Mouse (Mus musculus) gastrocnemius, postnatal 10 days (tissue): ENCODE data around the gene Med20. TPM values are rescaled to one million over a fixed set of nuclear protein-coding genes. Genes with fewer than 3 reads are reported as not detected.

ENCODE experiments used
- DNase-seq: peaks from one replicate; pipeline ENCODE4 v3.0.0; 2021; ENCODE audit warnings: mixed read lengths
- long read RNA-seq, 2 experiments: library from polyadenylated mRNA; stranded (forward); transcript quantifications; one replicate each; pipeline ENCODE4 v2.0.0; 2021
- total RNA-seq, 2 experiments: library from RNA; stranded (reverse); gene quantifications; 2 replicates each; pipeline ENCODE4 v1.2.3; 2021

The Med20 gene
- 10 to 100 TPM; 14.7 to 15.5 TPM for total RNA-seq
- long read RNA-seq, experiment 1, full-length matches to known transcripts: 24 of 28 reads
- long read RNA-seq, experiment 1, partial matches to known transcripts: 3 of 28 reads
- long read RNA-seq, experiment 1, other reads (novel, unspliced or antisense): 1 of 28 reads
- long read RNA-seq, experiment 2, full-length matches to known transcripts: 25 of 29 reads
- long read RNA-seq, experiment 2, partial matches to known transcripts: 0 of 29 reads
- long read RNA-seq, experiment 2, other reads (novel, unspliced or antisense): 4 of 29 reads

- DNase-seq: peak; percentile 97
Measured at GRCm38 (mm10) chr17:47610849-47611660, at the start of gene Med20, which contains the start of the genes Bysl and Gm20517. Gene Med20 (plus strand): TSS chr17:47611582. Gene Bysl (minus strand): TSS chr17:47611492. Gene Gm20517 (plus strand): TSS chr17:47611589.

- DNase-seq: no peak
Measured at GRCm38 (mm10) chr17:47562875-47563274, 48.5 kb upstream of the Med20 start.

DNA sequence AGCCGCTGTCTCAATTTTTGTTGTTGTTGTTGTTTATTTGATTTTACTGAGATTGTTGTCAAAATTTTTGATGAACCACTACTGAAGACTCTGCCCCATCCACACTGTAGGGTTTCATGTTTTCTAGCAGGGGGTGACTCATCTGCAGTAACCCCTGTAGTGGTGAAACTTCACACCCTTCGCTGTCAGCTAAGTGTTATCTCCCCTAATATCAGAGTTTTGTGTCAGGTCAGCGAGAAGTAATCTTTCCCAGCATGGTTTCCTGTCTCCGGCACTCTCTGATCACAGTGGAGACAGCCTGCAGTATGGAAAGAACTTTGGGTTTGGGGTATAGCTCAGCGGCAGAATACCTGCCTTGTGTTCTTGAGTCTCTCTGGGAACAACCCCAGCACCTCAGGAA, 46.8 kb upstream of the Med20 start:
- no peak for DNase-seq

DNA sequence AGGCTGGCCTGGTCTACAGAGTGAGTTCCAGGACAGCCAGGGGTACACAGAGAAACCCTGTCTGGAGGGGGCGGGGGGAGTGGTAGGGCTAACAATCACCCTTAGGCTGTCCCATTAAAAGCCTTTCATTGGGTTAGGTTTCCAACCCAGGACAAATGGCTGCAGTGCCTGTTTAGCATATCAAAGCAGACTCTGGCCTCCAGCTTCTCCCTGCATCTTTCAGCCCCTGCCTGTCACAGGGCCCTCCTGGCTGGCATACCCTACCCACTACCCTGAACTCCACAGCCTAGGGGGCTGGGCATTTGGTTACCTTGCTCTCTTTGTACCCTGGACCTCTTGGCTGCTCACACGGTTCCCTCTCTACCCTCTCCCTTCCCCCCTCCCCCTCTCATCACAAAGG, 45.2 kb upstream of the Med20 start:
- DNase-seq: no peak

- no peak for DNase-seq
Measured at GRCm38 (mm10) chr17:47567271-47567670, 44.1 kb upstream of the Med20 start.

- no peak for DNase-seq
Measured at GRCm38 (mm10) chr17:47568389-47568788, 43.0 kb upstream of the Med20 start.

- DNase-seq: no peak
Measured at GRCm38 (mm10) chr17:47568951-47569527, 42.3 kb upstream of the Med20 start.

- no peak for DNase-seq
Measured at GRCm38 (mm10) chr17:47571621-47572020, 39.8 kb upstream of the Med20 start.

GRCm38 (mm10) chr17:47572436-47572835, 38.9 kb upstream of the Med20 start:
- DNase-seq: no peak

DNA sequence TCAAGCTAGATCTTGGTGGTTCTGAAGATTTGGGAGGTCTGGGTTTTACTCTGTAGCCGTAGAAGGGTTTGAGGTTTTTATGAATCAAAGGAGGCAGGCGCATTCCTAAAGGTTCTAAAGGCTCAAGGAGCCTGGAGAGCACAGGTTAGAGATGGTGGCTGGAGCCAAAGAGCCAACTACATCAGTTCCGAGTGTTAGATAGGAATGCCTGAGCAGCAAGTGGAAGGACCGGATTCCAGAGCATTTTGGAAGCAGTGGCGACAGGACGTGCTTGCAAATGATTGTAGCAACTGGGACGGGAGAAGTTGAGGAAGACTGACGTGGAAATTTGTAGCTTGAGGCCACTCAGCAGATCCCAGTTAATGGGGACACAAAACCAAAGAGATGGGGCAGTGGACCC, 37.4 kb upstream of the Med20 start:
- no peak for DNase-seq

- DNase-seq: no peak
Measured at GRCm38 (mm10) chr17:47574830-47575229, 36.6 kb upstream of the Med20 start.

DNA sequence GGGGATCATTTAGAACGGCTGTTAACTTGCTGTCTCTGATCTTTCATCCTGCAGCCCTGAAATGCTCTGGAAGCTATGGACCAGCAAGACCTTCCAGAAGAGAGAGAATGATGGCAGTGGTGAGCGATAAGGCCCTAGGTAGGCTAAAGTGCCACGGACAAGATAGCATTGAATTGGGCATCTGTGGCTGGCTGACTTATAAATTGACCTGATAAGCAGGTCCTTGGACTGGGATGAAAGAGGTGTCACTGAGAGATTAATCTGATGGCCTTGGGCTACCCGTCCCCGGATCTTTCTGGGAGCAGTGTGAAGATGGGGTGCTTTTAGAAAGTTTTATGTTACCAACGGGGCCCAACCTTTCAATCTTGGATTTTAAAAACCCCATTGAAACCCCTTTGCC, 32.7 kb upstream of the Med20 start:
- no peak for DNase-seq

DNA sequence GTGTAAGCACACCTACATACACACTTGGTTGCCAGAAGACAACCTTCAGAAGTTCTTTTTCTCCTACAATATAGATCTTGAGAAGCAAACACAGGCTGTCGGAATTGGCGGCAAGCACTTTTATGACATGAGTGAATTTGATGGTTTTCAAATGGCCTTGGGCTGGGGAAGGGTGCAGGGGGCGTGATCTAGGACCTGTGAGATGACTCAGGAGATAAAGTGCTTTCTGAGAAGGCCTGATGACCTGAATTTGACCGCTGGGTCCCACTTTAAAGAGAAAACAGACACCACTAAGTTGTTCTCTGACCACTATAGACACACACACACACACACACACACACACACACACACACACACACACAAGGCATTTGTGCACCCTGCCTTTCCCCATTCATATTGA, 30.4 kb upstream of the Med20 start:
- DNase-seq: no peak

GRCm38 (mm10) chr17:47588517-47588916, 22.9 kb upstream of the Med20 start:
- no peak for DNase-seq

- no peak for DNase-seq
Measured at GRCm38 (mm10) chr17:47591073-47591472, 20.3 kb upstream of the Med20 start.

DNA sequence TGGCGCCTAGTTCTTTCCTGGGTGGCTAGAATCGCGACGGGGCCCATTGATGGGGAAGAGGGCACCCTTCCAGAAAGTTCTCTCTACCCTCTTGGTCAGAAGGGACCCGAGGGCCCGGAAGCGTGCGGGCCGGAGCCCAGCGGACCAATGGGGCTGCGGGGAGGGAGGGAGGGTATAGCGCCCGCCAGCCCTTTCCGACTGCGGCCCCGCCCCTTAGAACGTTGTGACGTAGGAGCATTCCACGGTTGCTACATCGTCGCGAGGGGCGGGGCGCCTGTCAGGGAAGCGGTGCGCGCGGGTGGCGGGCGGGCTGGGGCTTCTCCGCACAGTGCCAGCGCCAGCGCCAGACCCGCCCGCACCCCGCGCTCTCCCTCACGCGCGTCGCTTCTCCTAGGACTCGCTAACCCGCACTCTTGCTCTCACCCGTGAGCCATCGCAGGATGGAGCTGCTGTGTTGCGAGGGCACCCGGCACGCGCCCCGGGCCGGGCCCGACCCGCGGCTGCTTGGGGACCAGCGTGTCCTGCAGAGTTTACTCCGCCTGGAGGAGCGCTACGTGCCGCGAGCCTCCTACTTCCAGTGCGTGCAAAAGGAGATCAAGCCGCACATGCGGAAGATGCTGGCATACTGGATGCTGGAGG, 18.0 kb upstream of the Med20 start:
- DNase-seq: peak; percentile 97

GRCm38 (mm10) chr17:47593854-47594182, 17.6 kb upstream of the Med20 start:
- no peak for DNase-seq

GRCm38 (mm10) chr17:47594183-47594968, 17.0 kb upstream of the Med20 start:
- DNase-seq: peak; percentile 47

DNA sequence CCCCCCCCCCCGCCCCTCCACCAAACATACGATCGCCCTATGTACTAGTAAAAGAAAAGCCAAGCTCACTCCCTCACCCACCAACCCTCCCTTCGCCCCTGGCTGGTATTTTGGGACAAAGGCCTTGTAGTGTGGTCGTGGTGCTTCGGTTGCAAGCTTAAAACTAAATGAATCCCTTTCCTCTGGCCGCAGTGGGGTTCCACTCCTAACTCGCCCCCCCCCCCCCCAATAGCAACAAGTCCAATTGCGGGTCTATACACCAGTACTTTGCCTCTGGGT, 16.5 kb upstream of the Med20 start:
- DNase-seq: no peak

DNA sequence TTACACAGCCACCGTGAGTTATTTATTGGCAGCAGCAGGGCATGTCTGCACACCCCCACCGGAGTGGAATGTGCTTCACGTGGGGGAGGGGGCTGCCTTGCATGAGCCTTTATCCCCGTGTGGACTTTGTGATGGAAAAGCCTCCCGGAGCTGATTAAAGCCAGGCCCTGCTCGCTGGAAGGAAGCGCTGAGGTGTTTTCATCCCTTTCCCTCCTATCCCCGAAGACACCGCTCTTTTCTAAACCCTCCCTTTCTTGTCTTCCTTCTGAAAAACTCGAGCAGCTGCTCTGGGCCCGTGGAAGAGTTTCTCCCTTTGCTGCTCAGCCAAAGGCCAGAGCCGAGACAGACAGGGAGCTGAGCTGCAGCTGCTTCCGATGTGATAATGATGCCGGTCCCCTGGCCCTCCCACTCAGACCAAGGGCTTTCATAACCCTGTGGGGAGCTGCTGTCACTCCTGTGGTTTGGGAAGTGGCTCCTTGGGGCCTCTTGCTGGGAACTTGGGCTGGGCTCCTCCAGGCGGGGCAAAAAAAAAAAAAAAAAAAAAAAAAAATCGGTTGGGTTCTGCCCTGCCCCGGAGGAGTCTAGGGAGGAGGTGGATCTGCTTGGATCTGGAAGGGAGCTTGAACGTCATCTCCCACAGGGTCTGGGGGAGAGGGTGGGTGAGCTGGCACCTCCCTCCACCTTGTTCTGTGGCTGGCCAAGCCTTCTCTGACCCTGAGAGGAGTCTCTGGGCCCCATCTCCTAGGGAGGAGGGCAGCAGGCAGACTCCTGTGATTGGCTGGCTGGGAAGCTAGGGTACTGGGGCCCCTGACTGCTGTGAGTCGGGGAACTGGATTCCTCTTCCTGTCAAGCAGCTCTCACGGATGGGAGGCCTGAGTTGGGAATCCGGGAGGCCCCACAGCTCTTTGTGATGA, 15.9 kb upstream of the Med20 start:
- DNase-seq: peak; percentile 43

- DNase-seq: no peak
Measured at GRCm38 (mm10) chr17:47596162-47596838, 15.1 kb upstream of the Med20 start.
